Mouse (Mus musculus) layer of hippocampus, adult 6 months (tissue): Measurements from ENCODE around the gene Efcab9. TPM values are rescaled to one million over a fixed set of nuclear protein-coding genes. Genes with fewer than 3 reads are reported as not detected.

Experiments
- long read RNA-seq, 2 experiments: library from polyadenylated mRNA; unstranded; transcript quantifications; one replicate each; pipeline ENCODE4 v2.0.0; 2019 to 2020
- polyA plus RNA-seq: library from polyadenylated mRNA; unstranded; fragments of <200 nt; fragmentation: Nextera tagmentation; gene quantifications from 2 replicates; pipeline ENCODE4 v1.2.3, GENCODE M21; 2021

Gene Efcab9
- polyA plus RNA-seq, result 0.54 and 1.7 TPM in 2 replicates
- long read RNA-seq, experiment 1, partial matches to known transcripts, result 0 of 6 reads
- long read RNA-seq, experiment 1, other reads (novel, unspliced or antisense), result 6 of 6 reads
- long read RNA-seq, experiment 2, partial matches to known transcripts, result 0 of 4 reads
- long read RNA-seq, experiment 2, other reads (novel, unspliced or antisense), result 3 of 4 reads

DNA sequence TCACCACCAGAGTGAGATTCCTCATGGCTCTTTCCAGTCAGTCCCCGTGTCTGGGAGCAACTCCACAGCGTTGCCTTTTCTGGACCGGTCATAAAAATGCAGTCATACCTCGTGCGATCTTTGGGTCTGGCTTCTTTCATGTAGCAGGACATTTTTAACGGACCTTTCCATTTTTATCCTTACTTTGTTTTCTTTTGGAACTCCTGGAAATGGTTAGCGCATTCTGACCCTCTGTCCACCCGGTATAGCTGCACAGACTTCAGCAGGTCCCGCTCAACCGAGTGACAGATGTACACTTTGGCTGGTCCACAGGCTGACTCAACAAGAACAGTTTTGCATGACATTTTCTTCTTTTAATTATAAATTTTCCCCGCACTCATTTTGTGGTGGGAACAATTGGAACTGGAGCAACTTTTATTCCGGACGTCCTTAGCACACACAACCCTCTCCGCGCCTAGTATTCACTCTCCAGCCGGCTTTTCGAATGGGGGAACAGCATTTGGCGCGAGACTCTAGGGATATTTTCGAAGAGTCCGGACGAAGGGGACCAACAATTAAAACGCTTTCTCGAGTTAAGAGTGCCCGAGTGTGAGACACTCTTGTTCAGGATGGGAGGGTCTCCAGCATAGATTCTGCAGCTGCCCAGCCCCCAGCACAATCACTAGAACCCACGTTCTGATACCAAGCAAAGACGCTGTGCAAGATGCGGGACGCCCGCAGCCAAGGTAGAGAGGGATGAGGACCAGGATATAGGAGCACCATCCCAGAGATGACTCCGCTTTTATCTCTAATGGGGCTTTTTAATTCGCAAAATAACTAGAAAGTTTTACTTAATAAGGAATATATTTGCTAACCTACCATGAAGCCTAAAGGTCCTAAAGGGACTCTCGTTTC, at the start of gene Efcab9:
Gene Efcab9, minus strand, starts transcription at position 211 of the 894 bp plus-strand sequence.

GRCm38 (mm10) chr11:32532765-32533481, 1.0 kb upstream of the Efcab9 start, which contains the start of gene Stk10:
Gene Stk10 (plus strand): TSS chr11:32533305.

Other genes starting within 250 kb of the Efcab9 start
- 6.8 and 9.2 TPM in 2 replicates for gene Hba-a1, start 248.6 kb downstream of the Efcab9 start, polyA plus RNA-seq
- gene Hbq1b, start 245.1 kb downstream of the Efcab9 start, polyA plus RNA-seq, result 0.92 TPM in 1 of 2 replicates, not detected in the other
- gene Hba-a2, start 235.6 kb downstream of the Efcab9 start, polyA plus RNA-seq, result 11.4 and 18.1 TPM in 2 replicates
- gene Hbq1a, start 232.0 kb downstream of the Efcab9 start, polyA plus RNA-seq, result 1.0 and 1.2 TPM in 2 replicates
- 1.6 and 1.8 TPM in 2 replicates for gene Sh3pxd2b, start 184.3 kb downstream of the Efcab9 start, polyA plus RNA-seq
- gene Ubtd2, start 76.7 kb downstream of the Efcab9 start, polyA plus RNA-seq, result 6.3 and 6.8 TPM in 2 replicates
- 1.5 and 1.7 TPM in 2 replicates for gene Stk10, start 1.2 kb upstream of the Efcab9 start, polyA plus RNA-seq
- gene Fbxw11, start 110.6 kb upstream of the Efcab9 start, polyA plus RNA-seq, result 107 and 122 TPM in 2 replicates